Mouse (Mus musculus): Measurements from ENCODE around the gene 9430097D07Rik.

9430097D07Rik gene

DNA sequence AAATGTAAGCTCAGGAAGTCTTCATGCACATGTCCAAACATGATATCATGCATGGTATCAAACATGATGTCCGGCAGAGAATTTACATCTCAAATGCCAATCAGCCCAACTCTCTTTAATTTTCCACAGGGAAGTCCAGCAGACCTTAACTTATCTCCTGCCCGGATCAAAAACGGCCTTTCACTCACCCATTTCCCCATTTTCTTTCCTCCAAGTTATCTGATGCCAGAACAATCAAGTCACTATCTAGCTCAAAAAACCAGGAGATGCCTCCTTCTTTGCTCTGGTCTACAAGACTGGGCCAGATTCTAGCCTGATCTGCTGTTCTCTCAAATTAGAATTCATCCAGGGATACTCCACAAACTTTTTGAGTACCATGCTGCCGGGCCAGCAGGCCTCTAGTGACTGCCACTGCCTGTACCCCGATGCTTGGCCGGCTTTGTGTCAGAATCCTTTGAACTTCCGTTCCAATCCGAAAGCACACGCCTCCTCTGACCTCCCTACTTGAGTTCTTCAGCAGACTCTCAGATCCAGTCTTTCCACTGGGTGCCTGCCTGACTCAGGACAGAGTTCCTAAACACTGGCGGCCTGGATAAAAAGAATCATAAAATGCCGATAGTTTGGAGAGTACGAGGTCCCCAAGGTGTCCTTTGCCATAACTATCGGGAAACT is 41.3 kb downstream of the 9430097D07Rik start:
- no peak for DNase-seq

DNA sequence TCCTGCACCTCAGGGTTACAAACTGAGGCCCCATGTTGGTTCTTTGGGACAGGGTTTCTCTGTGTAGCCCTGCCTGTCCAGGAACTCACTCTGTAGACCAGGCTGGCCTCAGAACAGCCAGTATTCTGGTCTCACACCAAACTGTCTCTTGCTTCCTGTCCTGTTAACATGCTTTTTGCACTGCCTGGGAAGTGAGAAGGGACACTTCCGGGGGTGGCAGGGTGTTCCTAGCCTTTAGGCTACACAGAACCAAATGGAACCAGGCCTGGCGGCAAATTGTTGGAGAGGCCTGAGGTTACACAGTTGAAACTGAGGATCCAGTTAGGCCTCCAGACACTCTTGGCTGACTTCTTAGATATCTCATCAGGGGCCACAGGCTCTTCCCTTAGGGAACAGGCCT is 42.3 kb downstream of the 9430097D07Rik start:
- no peak for DNase-seq

DNA sequence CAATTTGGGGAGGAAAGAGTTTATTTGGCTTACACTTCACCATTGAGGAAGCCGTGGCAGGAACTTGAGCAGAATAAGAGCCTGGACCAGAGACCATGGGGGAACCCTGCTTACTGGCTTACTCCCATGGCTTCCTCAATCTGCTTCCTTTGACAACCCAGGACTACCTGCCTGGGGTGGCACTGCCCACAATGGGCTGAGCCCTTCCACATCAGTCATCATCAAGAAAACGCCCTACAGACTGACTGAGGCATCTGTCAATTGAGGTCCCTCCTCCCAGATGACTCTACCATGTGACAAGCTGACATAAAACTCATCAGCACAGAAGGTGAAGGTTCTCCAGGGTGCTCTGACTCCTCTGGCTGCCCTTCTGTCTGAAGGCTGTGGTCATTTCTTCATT is 45.0 kb downstream of the 9430097D07Rik start:
- DNase-seq: no peak

DNA sequence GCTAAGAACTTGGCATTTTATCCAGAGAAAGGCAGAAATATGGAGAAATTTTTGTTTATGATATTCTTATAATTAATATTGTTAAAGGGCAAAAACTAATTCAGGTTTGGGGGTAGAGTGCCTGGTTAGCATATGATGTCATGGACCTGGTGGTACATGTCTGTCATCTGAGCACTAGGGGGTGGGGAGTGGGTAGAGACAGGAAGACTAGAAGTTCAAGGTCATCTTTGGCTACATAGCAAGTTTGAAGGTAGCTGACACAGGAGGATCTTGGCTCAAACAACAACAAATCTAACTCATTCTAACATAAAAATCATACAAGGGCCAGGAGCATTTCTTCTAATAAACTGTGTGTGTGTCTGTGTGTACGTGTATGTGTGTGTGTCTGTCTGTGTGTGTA is 47.2 kb downstream of the 9430097D07Rik start:
- no peak for DNase-seq

DNA sequence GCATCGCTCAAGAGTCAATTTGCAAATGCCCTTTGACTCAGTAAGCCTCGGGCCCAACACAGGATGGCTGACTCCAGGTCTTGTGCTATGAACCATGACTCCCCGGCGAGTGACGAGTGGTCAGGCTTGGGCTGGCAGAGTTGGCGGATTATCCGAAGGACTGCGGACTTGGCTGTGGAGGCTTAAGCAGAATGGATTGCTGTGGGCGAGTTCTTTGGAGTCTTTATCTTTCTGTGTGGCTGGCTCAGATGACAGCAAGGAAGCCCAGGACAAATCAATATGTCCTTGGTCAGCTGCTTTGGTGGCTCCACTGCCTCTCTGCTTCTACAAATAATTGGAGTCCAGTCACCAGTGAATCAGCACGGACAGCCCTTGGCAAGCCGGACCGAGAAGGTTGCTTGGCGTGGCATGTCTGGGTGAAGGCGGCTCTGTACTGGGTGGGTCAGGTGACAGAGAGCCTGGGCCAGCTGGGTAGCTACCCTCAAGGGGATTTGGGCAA is 48.0 kb downstream of the 9430097D07Rik start:
- no peak for DNase-seq

DNA sequence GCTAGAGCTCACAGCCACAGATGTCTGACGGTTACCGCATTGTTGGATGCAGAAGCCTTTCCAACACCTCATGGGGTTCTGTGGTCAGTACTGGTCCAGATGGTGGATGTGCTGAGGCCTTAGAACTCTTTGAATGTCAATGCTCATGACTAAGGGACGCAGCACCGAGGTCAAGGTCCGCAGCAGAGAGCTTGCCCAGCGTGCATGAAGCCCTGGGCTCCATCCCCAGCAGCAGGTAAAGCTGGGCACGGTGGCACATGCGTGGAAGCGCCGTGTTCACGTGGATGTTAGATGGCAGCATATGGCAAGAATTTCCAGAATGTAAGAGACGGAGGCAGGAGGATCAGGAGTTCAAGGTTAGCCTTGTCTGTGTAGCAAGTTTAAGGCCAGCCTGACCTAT is 49.7 kb downstream of the 9430097D07Rik start:
- DNase-seq: no peak

DNA sequence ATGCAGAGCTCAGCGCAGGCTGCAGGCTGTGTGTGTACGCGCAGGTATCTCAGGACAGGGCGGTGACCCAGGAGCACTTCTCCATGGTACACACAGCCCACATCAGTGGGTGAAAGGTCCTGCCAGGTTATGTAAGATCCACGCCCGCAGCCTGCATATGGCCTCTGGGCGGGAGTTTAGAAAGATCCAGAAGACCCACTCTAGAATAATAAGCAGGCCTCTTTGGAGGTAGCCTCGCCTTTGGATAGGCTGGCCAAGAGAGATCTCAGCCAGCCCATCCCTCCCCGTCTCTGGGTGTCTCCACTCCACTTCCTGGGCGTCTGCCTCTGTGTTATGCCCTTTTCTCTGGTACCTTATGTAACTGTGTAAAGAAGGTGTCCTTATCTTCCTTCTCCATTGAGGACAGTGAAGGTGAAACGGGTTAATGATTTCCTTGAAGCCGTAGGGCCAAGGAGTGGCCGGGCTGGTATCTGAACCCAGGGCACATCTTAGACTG is 50.9 kb downstream of the 9430097D07Rik start:
- DNase-seq: no peak

All from cerebellum, adult 11 months (tissue).